Mouse (Mus musculus) G1E-ER4 (cell line): Measurements from ENCODE around the gene Fam83d. TPM values are rescaled to one million over a fixed set of nuclear protein-coding genes. Genes with fewer than 3 reads are reported as not detected.

Experiments used
- GATA1 ChIP-seq: IDR thresholded peaks from one replicate; pipeline ENCODE4 v1.8.0; 2012; ENCODE audit warnings: low read length, inconsistent platforms
- polyA plus RNA-seq: library from polyadenylated mRNA; stranded (reverse); fragments of >175 nt; gene quantifications from 2 replicates; pipeline ENCODE4 v1.2.3, GENCODE M21; 2012

Gene Fam83d
- polyA plus RNA-seq, 1 experiment = 6.7 TPM

GRCm38 (mm10) chr2:158738591-158738990, 29.3 kb upstream of the Fam83d start:
- TF ChIP-seq GATA1 = no peak

DNA sequence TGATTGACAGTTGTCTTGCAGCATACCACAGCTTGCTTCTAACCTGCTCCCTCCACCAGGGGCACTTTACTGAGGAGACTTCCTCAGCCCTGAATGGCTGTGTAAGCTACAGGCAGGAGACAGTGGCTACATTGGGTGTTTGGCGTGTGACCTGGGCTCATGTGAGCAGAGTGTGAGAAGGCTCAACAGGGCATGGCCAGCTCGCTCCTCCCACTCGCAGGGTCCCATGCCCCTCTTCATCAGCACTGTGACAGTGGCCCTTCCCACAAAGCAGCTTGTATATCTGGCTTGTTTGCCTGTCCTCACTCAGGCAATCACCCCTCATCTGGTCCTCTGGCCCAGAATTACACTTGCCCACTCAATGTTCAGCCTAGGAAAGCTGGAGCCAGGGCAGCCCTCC, 28.8 kb upstream of the Fam83d start:
- TF ChIP-seq GATA1 = no peak

- TF ChIP-seq GATA1 = no peak
Measured at GRCm38 (mm10) chr2:158741011-158741501, 26.8 kb upstream of the Fam83d start.

DNA sequence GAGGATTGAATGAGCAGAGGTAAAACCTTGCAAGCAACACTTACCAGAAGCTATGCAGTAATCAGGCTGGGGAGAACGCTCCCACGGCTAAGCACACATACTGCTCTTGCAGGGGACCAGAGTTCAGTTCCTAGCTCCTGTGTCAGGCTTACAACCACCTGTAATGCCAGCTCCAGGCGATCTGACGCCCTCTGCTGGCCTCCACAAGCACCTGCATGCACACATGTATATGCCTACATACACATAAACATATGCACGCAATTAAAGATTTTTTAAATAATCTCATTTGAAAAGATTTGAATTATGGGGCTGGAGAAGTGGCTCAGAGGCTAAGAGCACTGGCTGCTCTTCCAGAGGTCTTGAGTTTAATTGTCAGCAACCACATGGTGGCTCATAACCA, 25.5 kb upstream of the Fam83d start:
- no peak for TF ChIP-seq GATA1

GRCm38 (mm10) chr2:158743518-158744141, 24.3 kb upstream of the Fam83d start:
- no peak for TF ChIP-seq GATA1

DNA sequence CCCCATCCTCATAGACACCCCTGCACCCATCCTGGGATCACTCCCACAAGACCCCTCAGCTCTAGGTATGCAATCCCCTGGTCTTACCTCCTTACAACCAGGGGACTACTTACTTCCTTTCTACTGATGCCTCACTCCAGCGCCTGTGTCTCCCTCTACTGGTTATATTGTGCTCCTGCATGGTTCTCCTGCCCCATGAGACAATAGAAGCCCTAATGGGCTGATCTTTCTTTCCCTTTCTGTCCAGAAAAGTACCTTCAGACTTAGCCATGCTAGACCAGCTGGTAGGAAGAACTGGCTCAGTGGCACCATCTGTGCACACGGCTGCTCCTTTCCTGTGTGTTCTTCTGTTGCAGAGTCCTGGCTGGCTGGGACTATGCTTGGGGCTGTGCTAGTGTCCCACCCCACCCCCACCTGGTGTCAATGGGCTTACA, 22.8 kb upstream of the Fam83d start:
- TF ChIP-seq GATA1 = no peak

DNA sequence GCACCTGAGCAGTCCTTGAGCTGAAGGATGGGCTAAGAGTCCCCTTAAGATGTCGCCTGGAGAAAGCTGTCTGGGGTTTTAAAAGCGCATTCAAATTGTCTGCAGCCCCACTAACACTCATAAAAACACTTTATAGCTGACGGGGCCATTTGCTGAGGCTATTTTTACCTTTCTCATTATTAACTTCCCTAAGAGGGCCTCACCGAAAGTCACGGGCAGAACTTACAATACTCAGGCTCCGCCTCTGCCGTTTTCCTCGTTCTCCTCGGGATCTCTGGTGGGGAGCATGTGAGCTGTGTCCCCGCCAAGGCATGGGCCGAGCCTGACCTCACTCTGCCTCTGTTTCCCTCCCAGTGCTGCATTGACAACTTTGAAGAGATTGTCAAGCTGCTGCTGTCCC, 21.7 kb upstream of the Fam83d start:
- TF ChIP-seq GATA1 = no peak

GRCm38 (mm10) chr2:158749366-158749765, 18.5 kb upstream of the Fam83d start:
- no peak for TF ChIP-seq GATA1

DNA sequence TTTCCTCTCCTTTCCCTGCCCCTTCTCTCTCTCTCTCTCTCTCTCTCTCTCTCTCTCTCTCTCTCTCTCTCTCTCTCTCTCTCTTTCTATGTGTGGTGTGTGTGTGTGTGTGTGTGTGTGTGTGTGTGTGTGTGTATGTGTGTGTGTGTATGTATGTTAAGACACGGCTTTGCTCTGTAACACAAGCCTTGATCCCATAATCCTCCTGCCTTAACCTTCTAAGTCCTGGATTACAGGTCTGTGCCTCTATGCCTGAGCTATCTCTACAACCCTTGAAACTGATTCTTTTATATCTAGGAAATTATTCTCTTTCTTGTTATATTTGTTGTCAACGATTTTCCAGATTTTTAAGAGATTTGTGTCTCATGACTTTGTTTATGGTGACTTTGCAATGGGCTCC, 7.7 kb upstream of the Fam83d start:
- no peak for TF ChIP-seq GATA1

- TF ChIP-seq GATA1 = no peak
Measured at GRCm38 (mm10) chr2:158762339-158762738, 5.6 kb upstream of the Fam83d start.

GRCm38 (mm10) chr2:158768350-158768749, 457 bp downstream of the Fam83d start:
- no peak for TF ChIP-seq GATA1

- peak; percentile 67 for TF ChIP-seq GATA1
Measured at GRCm38 (mm10) chr2:158768771-158769170, 878 bp downstream of the Fam83d start.

DNA sequence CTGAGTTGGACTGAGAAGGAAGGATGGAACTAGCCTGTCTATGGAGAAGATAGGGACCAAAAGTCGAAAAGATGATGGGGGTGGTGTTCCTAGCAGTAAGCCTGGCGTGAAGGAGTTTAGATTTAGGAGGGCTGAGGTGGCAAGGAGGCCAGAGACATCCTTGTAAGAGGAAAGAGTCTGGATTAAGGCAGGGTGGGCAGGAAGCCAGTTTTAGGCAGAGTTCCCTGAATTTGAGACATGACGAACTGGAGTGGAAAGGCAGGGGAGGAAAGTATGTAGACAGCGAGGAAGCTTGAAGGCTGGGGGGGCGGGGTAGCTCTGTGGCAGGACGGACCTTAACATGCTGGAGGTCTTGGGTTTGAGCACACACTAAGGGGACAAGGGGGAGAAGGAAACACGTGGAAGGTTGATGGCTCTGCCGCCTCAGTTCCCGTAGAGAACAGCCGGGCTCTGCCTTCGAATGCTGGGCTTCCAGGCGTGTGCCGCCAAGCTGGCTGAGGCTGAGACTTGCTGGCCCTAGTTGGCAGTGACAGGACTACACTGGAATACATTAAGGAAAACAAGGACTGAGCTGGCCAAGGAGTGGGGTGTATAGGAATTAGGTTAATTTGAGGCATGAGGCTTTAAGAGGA, 2.3 kb downstream of the Fam83d start:
- no peak for TF ChIP-seq GATA1

GRCm38 (mm10) chr2:158771066-158771763, 3.3 kb downstream of the Fam83d start:
- TF ChIP-seq GATA1 = no peak

DNA sequence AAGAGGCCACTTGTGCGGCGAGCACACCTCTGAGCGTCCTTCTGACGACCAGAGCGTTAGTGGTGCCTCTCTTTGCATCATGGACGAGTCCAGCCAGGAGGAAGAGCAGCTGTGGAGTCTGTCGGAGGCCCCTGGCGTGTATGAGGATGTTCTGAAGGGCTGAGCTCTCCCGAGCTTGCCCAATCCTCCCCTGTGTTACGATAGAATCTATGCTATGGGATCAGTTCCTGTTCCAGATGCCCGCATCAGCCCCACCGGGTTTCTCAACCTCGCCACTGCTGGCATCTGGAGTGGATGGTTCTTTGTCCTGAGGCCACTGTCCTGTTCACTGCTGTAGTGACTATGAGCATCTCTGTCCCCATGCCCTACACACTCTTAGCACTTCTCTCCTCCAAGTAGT, 4.9 kb downstream of the Fam83d start:
- no peak for TF ChIP-seq GATA1

DNA sequence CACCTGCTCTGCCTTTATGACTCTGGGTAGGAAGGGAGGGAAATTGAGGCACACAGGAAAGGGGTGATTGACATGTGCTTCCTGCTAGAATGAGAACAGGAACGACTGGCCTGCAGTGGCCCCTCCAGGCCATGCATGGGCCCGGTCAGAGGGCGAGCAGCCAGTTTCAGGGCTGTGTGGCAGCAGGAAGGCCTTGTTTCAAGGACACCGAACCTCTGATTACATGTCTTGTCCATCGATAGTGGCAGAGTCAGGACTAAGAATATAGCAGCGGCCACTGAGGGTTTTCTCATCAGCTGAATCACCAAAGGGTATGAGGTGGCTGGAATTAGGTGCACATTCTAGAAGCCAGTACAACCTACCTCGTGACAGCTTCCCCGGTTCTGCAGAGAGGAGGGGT, 7.0 kb downstream of the Fam83d start:
- TF ChIP-seq GATA1 = no peak

DNA sequence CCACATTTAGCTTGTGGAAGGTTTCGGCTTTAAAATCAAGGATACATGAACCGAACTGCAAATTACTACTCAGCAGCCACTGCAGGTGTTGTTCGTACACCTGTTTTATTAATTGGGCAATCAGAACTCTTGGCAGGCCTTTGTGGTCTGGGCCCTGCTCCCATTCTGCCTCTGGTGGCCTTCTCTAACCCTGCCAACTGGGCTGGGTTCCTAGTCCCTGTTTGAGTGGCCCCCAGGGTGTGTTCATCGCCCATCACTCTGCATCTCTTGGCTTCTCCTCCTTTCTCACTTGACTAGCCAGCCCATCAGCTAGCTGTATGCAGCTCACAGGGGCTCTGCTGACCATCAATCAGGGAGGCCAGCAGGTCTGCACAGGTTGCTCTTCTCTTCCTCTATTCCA, 8.8 kb downstream of the Fam83d start:
- TF ChIP-seq GATA1 = no peak
